Mouse (Mus musculus) neural tube, embryonic 13.5 days (tissue): ENCODE results near the gene Eno4. TPM values are rescaled to one million over a fixed set of nuclear protein-coding genes. Genes with fewer than 3 reads are reported as not detected.

Source experiments
- ATAC-seq: fragments of 200-750 bp; cut with Nextera tagmentation; 2 replicates; pipeline ENCODE4 v1.8.0; 2017; ENCODE audit warnings: low read depth, mild to moderate bottlenecking, moderate TSS enrichment, moderate library complexity
- H3K27ac ChIP-seq: fragments of 300-500 bp; sonication (generic); replicated peaks from 2 replicates; pipeline ENCODE4 v1.5.1; 2015; ENCODE audit warnings: moderate library complexity, mild to moderate bottlenecking, inconsistent platforms
- H3K27me3 ChIP-seq: fragments of 300-500 bp; sonication (generic); 2 replicates; pipeline ENCODE4 v1.6.1; 2015; ENCODE audit warnings: mild to moderate bottlenecking, inconsistent platforms
- H3K36me3 ChIP-seq: fragments of 300-500 bp; sonication (generic); 2 replicates; pipeline ENCODE4 v1.6.1; 2015; ENCODE audit warnings: mild to moderate bottlenecking, inconsistent platforms
- H3K4me1 ChIP-seq: fragments of 300-500 bp; sonication (generic); replicated peaks from 2 replicates; pipeline ENCODE4 v1.6.1; 2015; ENCODE audit warnings: inconsistent platforms
- H3K4me2 ChIP-seq: fragments of 300-500 bp; sonication (generic); 2 replicates; pipeline ENCODE4 v1.6.1; 2015; ENCODE audit warnings: inconsistent platforms, mild to moderate bottlenecking, moderate library complexity
- H3K4me3 ChIP-seq: fragments of 300-500 bp; sonication (generic); 2 replicates; pipeline ENCODE4 v1.5.1; 2015; ENCODE audit warnings: mild to moderate bottlenecking, inconsistent platforms
- H3K9ac ChIP-seq: fragments of 300-500 bp; sonication (generic); 2 replicates; pipeline ENCODE4 v1.6.1; 2015; ENCODE audit warnings: moderate library complexity, mild to moderate bottlenecking, inconsistent platforms
- H3K9me3 ChIP-seq: fragments of 300-500 bp; sonication (generic); 2 replicates; pipeline ENCODE4 v1.6.1; 2016; ENCODE audit warnings: inconsistent platforms
- WGBS: fragments of 180-500 bp; shearing (Covaris S2); methylation state at CpG from one replicate; pipeline ENCODE4 v1.1.7; 2015; 5-methylcytosine and 5-hydroxymethylcytosine counted together
- polyA plus RNA-seq: library from polyadenylated mRNA; unstranded; fragments of >200 nt; fragmentation: Nextera tagmentation; extraction: Ambion mirVana; gene quantifications from 2 replicates; pipeline ENCODE4 v1.2.1, GENCODE M21; 2015

The Eno4 gene
- polyA plus RNA-seq, 1 experiment from 2014 or later: 0.82 TPM

GRCm38 (mm10) chr19:58919148-58919547, 24.1 kb upstream of the Eno4 start:
- peak overlapping the region; percentile 33; the same call in 1 of the 2 replicates for H3K4me2 ChIP-seq
- 28% methylated on average over 7 of the region's 7 CpGs for WGBS
- H3K27me3 ChIP-seq: peaks cover 46% of the 10 kb centered on the region

GRCm38 (mm10) chr19:58931081-58931800, 12.0 kb upstream of the Eno4 start:
- Histone ChIP-seq H3K9me3 (no peaks in the 10 kb centered on the region), H3K27me3 (peaks cover 83% of the 10 kb centered on the region), H3K4me2 (no peak overlapping the region), H3K9ac (0 out of 2 replicates have a peak overlapping the region, but pooled peaks have one; percentile 5), H3K4me3 (no peak overlapping the region), H3K27ac (no peak overlapping the region), H3K36me3 (no peaks in the 10 kb centered on the region), H3K4me1 (peaks cover 21% of the 10 kb centered on the region)
- ATAC-seq: peak; percentile 43; the same call in 1 of the 2 replicates
- WGBS: 16% methylated on average over 16 of the region's 16 CpGs

More at GRCm38 (mm10) chr19:58919148-58919547, 24.1 kb upstream of the Eno4 start:
- Histone ChIP-seq H3K9me3 (no peaks in the 10 kb centered on the region), H3K4me3 (no peak overlapping the region), H3K27ac (no peak overlapping the region), H3K4me1 (peaks cover 8% of the 10 kb centered on the region), H3K9ac (no peak overlapping the region), H3K36me3 (no peaks in the 10 kb centered on the region)
- no peak for ATAC-seq

- Histone ChIP-seq H3K4me2 (no peak overlapping the region), H3K27me3 (peaks cover 83% of the 10 kb centered on the region), H3K4me1 (peaks cover 27% of the 10 kb centered on the region)
Observed at GRCm38 (mm10) chr19:58933062-58933461, 10.2 kb upstream of the Eno4 start.

GRCm38 (mm10) chr19:58945959-58946358, 2.7 kb downstream of the Eno4 start:
- Histone ChIP-seq H3K4me1 (peaks cover 12% of the 10 kb centered on the region), H3K4me2 (no peak overlapping the region), H3K9me3 (no peaks in the 10 kb centered on the region), H3K27me3 (peaks cover 52% of the 10 kb centered on the region), H3K36me3 (no peaks in the 10 kb centered on the region), H3K4me3 (no peak overlapping the region), H3K27ac (no peak overlapping the region), H3K9ac (no peak overlapping the region)
- no peak for ATAC-seq
- 91% methylated on average over 7 of the region's 7 CpGs for WGBS

More at GRCm38 (mm10) chr19:58933062-58933461, 10.2 kb upstream of the Eno4 start:
- Histone ChIP-seq H3K4me3 (no peak overlapping the region), H3K27ac (no peak overlapping the region), H3K9me3 (no peaks in the 10 kb centered on the region), H3K36me3 (no peaks in the 10 kb centered on the region), H3K9ac (no peak overlapping the region)
- no peak for ATAC-seq
- WGBS: 6% methylated on average over 4 of the region's 4 CpGs

GRCm38 (mm10) chr19:58951521-58951920, 8.3 kb downstream of the Eno4 start:
- no peaks in the 10 kb centered on the region for H3K4me1 ChIP-seq
- no peaks in the 10 kb centered on the region for H3K9me3 ChIP-seq
- H3K27ac ChIP-seq: no peak overlapping the region
- H3K4me2 ChIP-seq: no peak overlapping the region
- H3K27me3 ChIP-seq: peaks cover 69% of the 10 kb centered on the region
- no peak overlapping the region for H3K4me3 ChIP-seq
- H3K36me3 ChIP-seq: no peaks in the 10 kb centered on the region
- 91% methylated on average over 3 of the region's 3 CpGs for WGBS
- H3K9ac ChIP-seq: no peak overlapping the region
- no peak for ATAC-seq

GRCm38 (mm10) chr19:58952236-58952635, 9.0 kb downstream of the Eno4 start:
- no peak overlapping the region for H3K27ac ChIP-seq
- peaks cover 62% of the 10 kb centered on the region for H3K27me3 ChIP-seq
- no peaks in the 10 kb centered on the region for H3K4me1 ChIP-seq
- H3K4me3 ChIP-seq: no peak overlapping the region
- H3K4me2 ChIP-seq: no peak overlapping the region
- H3K36me3 ChIP-seq: no peaks in the 10 kb centered on the region
- H3K9ac ChIP-seq: no peak overlapping the region
- no peaks in the 10 kb centered on the region for H3K9me3 ChIP-seq
- WGBS: 85% methylated on average over 13 of the region's 13 CpGs
- ATAC-seq: no peak

- H3K4me2 ChIP-seq: no peak overlapping the region
Observed at GRCm38 (mm10) chr19:58954779-58955178, 11.6 kb downstream of the Eno4 start.

GRCm38 (mm10) chr19:58963011-58963410, 19.8 kb downstream of the Eno4 start:
- Histone ChIP-seq H3K4me1 (peaks cover 2% of the 10 kb centered on the region; the same call in 1 of the 2 replicates), H3K27me3 (peaks cover 75% of the 10 kb centered on the region), H3K27ac (no peak overlapping the region), H3K4me3 (no peak overlapping the region), H3K9ac (no peak overlapping the region), H3K36me3 (no peaks in the 10 kb centered on the region), H3K4me2 (no peak overlapping the region), H3K9me3 (no peaks in the 10 kb centered on the region)
- ATAC-seq: no peak
- 48% methylated on average over 8 of the region's 8 CpGs for WGBS

More at GRCm38 (mm10) chr19:58954779-58955178, 11.6 kb downstream of the Eno4 start:
- no peak overlapping the region for H3K4me3 ChIP-seq
- no peak for ATAC-seq
- no peak overlapping the region for H3K27ac ChIP-seq
- WGBS: 88% methylated on average over 8 of the region's 8 CpGs
- no peaks in the 10 kb centered on the region for H3K9me3 ChIP-seq
- peaks cover 72% of the 10 kb centered on the region for H3K27me3 ChIP-seq
- H3K36me3 ChIP-seq: no peaks in the 10 kb centered on the region
- no peaks in the 10 kb centered on the region for H3K4me1 ChIP-seq
- H3K9ac ChIP-seq: no peak overlapping the region

GRCm38 (mm10) chr19:58968731-58969506, 25.7 kb downstream of the Eno4 start:
- H3K27me3 ChIP-seq: peaks cover 91% of the 10 kb centered on the region
- H3K27ac ChIP-seq: no peak overlapping the region
- H3K9ac ChIP-seq: no peak overlapping the region
- no peaks in the 10 kb centered on the region for H3K9me3 ChIP-seq
- H3K4me2 ChIP-seq: peak overlapping the region; percentile 16; the same call in 1 of the 2 replicates
- no peak for ATAC-seq
- peaks cover 22% of the 10 kb centered on the region for H3K4me1 ChIP-seq
- no peak overlapping the region for H3K4me3 ChIP-seq
- H3K36me3 ChIP-seq: peaks cover 4% of the 10 kb centered on the region
- 12% methylated on average over 15 of the region's 15 CpGs for WGBS

- Histone ChIP-seq H3K27ac (no peak overlapping the region), H3K4me3 (no peak overlapping the region), H3K4me1 (peaks cover 22% of the 10 kb centered on the region), H3K27me3 (peaks cover 92% of the 10 kb centered on the region), H3K4me2 (no peak overlapping the region), H3K9me3 (no peaks in the 10 kb centered on the region), H3K36me3 (peaks cover 4% of the 10 kb centered on the region), H3K9ac (no peak overlapping the region)
- 29% methylated on average over 13 of the region's 13 CpGs for WGBS
- no peak for ATAC-seq
Observed at GRCm38 (mm10) chr19:58970826-58971225, 27.6 kb downstream of the Eno4 start.

- H3K4me1 ChIP-seq: peaks cover 16% of the 10 kb centered on the region
- no peak for ATAC-seq
- WGBS: 86% methylated on average over 8 of the region's 8 CpGs
- no peak overlapping the region for H3K4me2 ChIP-seq
- H3K36me3 ChIP-seq: peaks cover 4% of the 10 kb centered on the region
- no peaks in the 10 kb centered on the region for H3K9me3 ChIP-seq
- no peak overlapping the region for H3K9ac ChIP-seq
- H3K27me3 ChIP-seq: peaks cover 98% of the 10 kb centered on the region
- H3K27ac ChIP-seq: no peak overlapping the region
- H3K4me3 ChIP-seq: no peak overlapping the region
Observed at GRCm38 (mm10) chr19:58974126-58974525, 30.9 kb downstream of the Eno4 start.

GRCm38 (mm10) chr19:58975216-58975863, 32.1 kb downstream of the Eno4 start:
- Histone ChIP-seq H3K4me1 (peaks cover 24% of the 10 kb centered on the region), H3K9me3 (no peaks in the 10 kb centered on the region), H3K4me2 (no peak overlapping the region), H3K36me3 (peaks cover 4% of the 10 kb centered on the region), H3K27ac (no peak overlapping the region), H3K9ac (no peak overlapping the region), H3K4me3 (no peak overlapping the region), H3K27me3 (peaks cover 91% of the 10 kb centered on the region)
- no peak for ATAC-seq
- WGBS: 87% methylated on average over 11 of the region's 11 CpGs
